Mouse (Mus musculus): ENCODE data around the gene Slamf6. TPM values are rescaled to one million over a fixed set of nuclear protein-coding genes. Genes with fewer than 3 reads are reported as not detected.

The Slamf6 gene
- polyA plus RNA-seq, 1 experiment from 2014 or later: not detected

GRCm38 (mm10) chr1:171983372-171984001 is 66.2 kb downstream of the Slamf6 start:
- H3K9me3 ChIP-seq (ENCODE audit: control insufficient read depth, low read length): no peaks in the 10 kb centered on the region
- H3K36me3 ChIP-seq (ENCODE audit: control insufficient read depth, insufficient read depth, low read length): no peaks in the 10 kb centered on the region
- H3K4me1 ChIP-seq (ENCODE audit: control insufficient read depth, insufficient read depth, low read depth, low read length): no peaks in the 10 kb centered on the region
- 79% methylated on average over 3 of the region's 3 CpGs for WGBS
- H3K9ac ChIP-seq (ENCODE audit: low read depth, low read length): no peak overlapping the region
- ATAC-seq: no peak
- no peak overlapping the region for H3K27ac ChIP-seq (ENCODE audit: low read depth, low read length)
- no peak overlapping the region for H3K4me2 ChIP-seq (ENCODE audit: low read length)
- no peak overlapping the region for H3K4me3 ChIP-seq (ENCODE audit: low read length)
- no peaks in the 10 kb centered on the region for H3K27me3 ChIP-seq (replicated peaks; ENCODE audit: control insufficient read depth, insufficient read depth, low read length)

DNA sequence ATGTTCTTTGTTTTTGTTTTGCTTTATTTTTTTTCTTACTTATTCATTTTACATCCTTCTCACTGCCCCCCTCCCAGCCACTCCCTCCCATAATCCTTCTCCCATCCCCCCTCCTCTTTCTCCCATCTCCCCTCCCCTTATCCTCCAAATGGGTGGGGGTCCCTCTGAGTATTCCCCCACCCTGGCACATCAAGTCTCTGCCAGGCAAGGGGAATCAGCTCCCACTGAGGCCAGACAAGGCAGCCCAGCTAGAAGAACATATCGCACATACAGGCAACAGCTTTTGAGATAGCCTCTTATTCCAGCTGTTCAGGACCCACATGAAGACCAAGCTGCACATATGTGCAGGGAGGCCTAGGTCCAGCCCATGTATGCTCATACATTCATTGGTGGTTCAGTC is 66.8 kb downstream of the Slamf6 start:
- Histone ChIP-seq H3K27ac (ENCODE audit: low read depth, low read length) (no peak overlapping the region), H3K9me3 (ENCODE audit: control insufficient read depth, low read length) (peaks cover 3% of the 10 kb centered on the region; the same call in 1 of the 2 replicates), H3K36me3 (ENCODE audit: control insufficient read depth, insufficient read depth, low read length) (no peaks in the 10 kb centered on the region), H3K4me1 (ENCODE audit: control insufficient read depth, insufficient read depth, low read depth, low read length) (no peaks in the 10 kb centered on the region), H3K27me3 (replicated peaks; ENCODE audit: control insufficient read depth, insufficient read depth, low read length) (no peaks in the 10 kb centered on the region), H3K4me2 (ENCODE audit: low read length) (no peak overlapping the region), H3K9ac (ENCODE audit: low read depth, low read length) (no peak overlapping the region), H3K4me3 (ENCODE audit: low read length) (no peak overlapping the region)
- ATAC-seq: no peak
- 96% methylated on average over 1 of the region's 1 CpGs for WGBS

DNA sequence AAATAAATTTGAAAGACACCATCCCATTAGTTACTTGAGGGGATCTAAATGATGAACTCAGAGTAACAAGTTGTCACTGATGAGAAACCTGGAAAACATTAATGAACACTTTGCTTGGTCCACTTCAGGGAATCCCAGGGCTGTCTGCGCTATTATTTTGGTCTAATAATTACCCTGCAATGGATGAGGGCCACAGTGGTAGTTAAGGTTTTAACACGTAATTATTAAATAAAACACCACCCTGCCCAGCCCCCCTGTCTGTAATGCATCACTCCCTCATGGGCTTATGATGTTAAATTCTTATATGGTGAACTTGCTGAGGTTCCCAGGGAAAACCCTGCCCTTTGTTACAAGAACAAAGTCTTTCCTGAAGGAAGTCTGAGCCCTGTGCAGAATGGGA is 74.6 kb downstream of the Slamf6 start:
- no peak for ATAC-seq
- Histone ChIP-seq H3K4me3 (ENCODE audit: low read length) (no peak overlapping the region), H3K4me2 (ENCODE audit: low read length) (no peak overlapping the region)

GRCm38 (mm10) chr1:171992901-171993530 is 75.7 kb downstream of the Slamf6 start:
- no peak overlapping the region for H3K27ac ChIP-seq (ENCODE audit: low read depth, low read length)
- H3K36me3 ChIP-seq (ENCODE audit: control insufficient read depth, insufficient read depth, low read length): no peaks in the 10 kb centered on the region
- no peaks in the 10 kb centered on the region for H3K27me3 ChIP-seq (replicated peaks; ENCODE audit: control insufficient read depth, insufficient read depth, low read length)
- H3K9me3 ChIP-seq (ENCODE audit: control insufficient read depth, low read length): peaks cover 3% of the 10 kb centered on the region; the same call in 1 of the 2 replicates
- ATAC-seq: no peak
- no peaks in the 10 kb centered on the region for H3K4me1 ChIP-seq (ENCODE audit: control insufficient read depth, insufficient read depth, low read depth, low read length)
- H3K9ac ChIP-seq (ENCODE audit: low read depth, low read length): no peak overlapping the region
- whole genome bisulfite sequencing: 83% methylated on average over 4 of the region's 4 CpGs
- H3K4me2 ChIP-seq (ENCODE audit: low read length): no peak overlapping the region
- no peak overlapping the region for H3K4me3 ChIP-seq (ENCODE audit: low read length)

More for the DNA sequence above, 74.6 kb downstream of the Slamf6 start:
- WGBS: 85% methylated on average over 2 of the region's 2 CpGs
- Histone ChIP-seq H3K4me1 (ENCODE audit: control insufficient read depth, insufficient read depth, low read depth, low read length) (no peaks in the 10 kb centered on the region), H3K9ac (ENCODE audit: low read depth, low read length) (no peak overlapping the region), H3K36me3 (ENCODE audit: control insufficient read depth, insufficient read depth, low read length) (no peaks in the 10 kb centered on the region), H3K27ac (ENCODE audit: low read depth, low read length) (no peak overlapping the region), H3K9me3 (ENCODE audit: control insufficient read depth, low read length) (peaks cover 3% of the 10 kb centered on the region; the same call in 1 of the 2 replicates), H3K27me3 (replicated peaks; ENCODE audit: control insufficient read depth, insufficient read depth, low read length) (no peaks in the 10 kb centered on the region)

DNA sequence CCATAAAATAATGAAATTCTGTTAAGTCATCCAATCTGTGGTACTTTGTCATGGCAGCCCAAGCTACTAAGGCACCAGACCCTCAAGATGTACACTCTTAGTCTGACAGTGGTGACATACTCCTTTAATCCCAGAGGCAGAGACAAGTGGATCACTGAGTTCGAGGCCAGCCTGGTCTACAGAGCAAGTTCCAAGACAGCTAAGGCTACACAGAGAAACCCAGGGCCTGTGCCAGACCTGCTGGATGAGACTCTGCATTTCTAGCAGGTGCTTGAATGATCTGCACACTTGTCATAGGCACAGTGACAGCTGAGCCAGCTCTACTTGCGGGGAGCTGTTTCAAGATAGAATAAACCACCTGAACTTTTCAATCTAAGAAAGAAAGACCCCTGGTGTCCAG is 77.2 kb downstream of the Slamf6 start:
- Histone ChIP-seq H3K27me3 (replicated peaks; ENCODE audit: control insufficient read depth, insufficient read depth, low read length) (no peaks in the 10 kb centered on the region), H3K36me3 (ENCODE audit: control insufficient read depth, insufficient read depth, low read length) (no peaks in the 10 kb centered on the region), H3K27ac (ENCODE audit: low read depth, low read length) (no peak overlapping the region), H3K4me3 (ENCODE audit: low read length) (no peak overlapping the region), H3K4me1 (ENCODE audit: control insufficient read depth, insufficient read depth, low read depth, low read length) (no peaks in the 10 kb centered on the region), H3K9ac (ENCODE audit: low read depth, low read length) (no peak overlapping the region), H3K4me2 (ENCODE audit: low read length) (no peak overlapping the region), H3K9me3 (ENCODE audit: control insufficient read depth, low read length) (no peaks in the 10 kb centered on the region)
- WGBS: 86% methylated on average over 2 of the region's 2 CpGs
- ATAC-seq: no peak

DNA sequence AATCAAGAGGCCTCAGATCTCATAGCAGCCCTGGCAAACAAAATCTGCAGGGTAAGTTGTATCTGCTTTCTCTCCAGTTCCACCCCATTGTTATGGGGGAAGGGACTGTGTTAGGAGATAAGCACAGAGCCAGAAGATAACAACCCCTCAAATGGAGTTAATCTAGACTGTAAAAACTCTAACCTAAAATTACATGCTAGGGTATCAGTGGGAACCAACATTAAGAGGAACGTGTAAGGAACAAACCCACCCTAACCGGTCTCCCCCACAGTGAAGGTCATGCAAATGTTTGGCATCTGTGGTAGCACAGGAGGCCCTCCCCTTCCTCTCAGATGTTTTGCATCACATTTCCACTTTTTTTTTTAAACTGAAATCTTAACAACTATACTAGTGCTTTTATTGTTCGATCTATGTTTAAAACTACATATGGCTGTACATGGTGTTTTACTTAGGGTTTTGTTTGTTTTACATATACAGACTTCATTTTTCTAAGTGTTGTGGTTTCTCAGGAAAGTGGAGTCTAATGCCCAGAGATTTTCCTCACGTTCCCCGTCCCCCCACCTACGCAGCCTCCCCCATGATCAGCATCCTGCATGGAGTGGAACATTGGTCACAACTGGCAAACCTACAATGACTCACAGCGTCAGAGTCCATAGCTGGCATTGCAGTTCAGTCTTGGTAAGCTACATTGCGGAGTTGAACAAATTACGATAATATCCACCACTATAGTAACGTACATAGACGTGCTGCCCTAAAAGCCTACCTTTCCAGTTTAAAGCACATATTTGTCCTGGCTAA is 77.8 kb downstream of the Slamf6 start:
- no peaks in the 10 kb centered on the region for H3K36me3 ChIP-seq (ENCODE audit: control insufficient read depth, insufficient read depth, low read length)
- no peak overlapping the region for H3K9ac ChIP-seq (ENCODE audit: low read depth, low read length)
- no peaks in the 10 kb centered on the region for H3K9me3 ChIP-seq (ENCODE audit: control insufficient read depth, low read length)
- no peak overlapping the region for H3K4me2 ChIP-seq (ENCODE audit: low read length)
- no peak for ATAC-seq
- WGBS: 87% methylated on average over 11 of the region's 11 CpGs
- no peaks in the 10 kb centered on the region for H3K27me3 ChIP-seq (replicated peaks; ENCODE audit: control insufficient read depth, insufficient read depth, low read length)
- no peaks in the 10 kb centered on the region for H3K4me1 ChIP-seq (ENCODE audit: control insufficient read depth, insufficient read depth, low read depth, low read length)
- H3K27ac ChIP-seq (ENCODE audit: low read depth, low read length): no peak overlapping the region
- H3K4me3 ChIP-seq (ENCODE audit: low read length): no peak overlapping the region

- 74% methylated on average over 7 of the region's 7 CpGs for WGBS
These were observed 79.4 kb downstream of the Slamf6 start for GRCm38 (mm10) chr1:171996701-171997100.

DNA sequence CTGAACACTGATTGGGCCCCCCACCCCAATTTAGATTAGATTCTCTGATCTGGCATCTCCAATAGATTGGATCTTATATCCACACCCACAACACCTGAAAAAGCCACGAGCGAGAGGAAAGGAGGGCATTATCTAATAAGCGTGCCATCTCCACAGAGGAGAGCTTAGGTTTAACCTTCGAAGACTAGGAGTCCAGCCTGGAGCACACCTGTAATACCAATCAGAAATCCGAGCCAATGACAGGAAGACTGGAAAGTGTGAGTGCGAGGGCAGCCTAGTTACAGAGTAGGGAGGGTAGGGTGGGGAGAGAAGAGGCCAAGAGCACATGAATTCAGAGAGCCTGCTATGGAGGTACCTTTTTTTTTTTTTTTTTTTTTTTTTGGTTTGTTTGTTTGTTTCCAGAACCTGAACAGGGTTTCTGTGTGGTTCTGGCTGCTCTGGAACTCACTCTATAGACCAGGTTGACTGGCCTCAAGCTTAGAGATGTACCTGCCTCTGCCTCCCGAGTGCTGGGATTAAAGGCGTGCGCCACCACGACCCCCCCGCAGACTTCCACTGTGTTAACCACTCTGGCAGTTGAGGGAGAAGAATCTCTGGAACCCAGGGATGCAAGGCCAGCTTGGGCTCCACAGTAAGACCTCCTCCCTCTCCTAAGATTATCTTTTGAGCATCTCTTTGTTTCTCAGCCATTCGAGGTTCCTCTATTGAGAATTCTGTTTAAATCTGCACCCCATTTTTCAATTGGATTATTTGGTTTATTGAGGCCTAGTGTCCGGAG is 81.7 kb downstream of the Slamf6 start:
- 93% methylated on average over 13 of the region's 13 CpGs for WGBS
- H3K4me1 ChIP-seq (ENCODE audit: control insufficient read depth, insufficient read depth, low read depth, low read length): peaks cover 7% of the 10 kb centered on the region
- no peak for ATAC-seq

More at GRCm38 (mm10) chr1:171996701-171997100, 79.4 kb downstream of the Slamf6 start:
- Histone ChIP-seq H3K27me3 (replicated peaks; ENCODE audit: control insufficient read depth, insufficient read depth, low read length) (no peaks in the 10 kb centered on the region), H3K4me3 (ENCODE audit: low read length) (no peak overlapping the region), H3K9me3 (ENCODE audit: control insufficient read depth, low read length) (no peaks in the 10 kb centered on the region), H3K4me2 (ENCODE audit: low read length) (no peak overlapping the region), H3K4me1 (ENCODE audit: control insufficient read depth, insufficient read depth, low read depth, low read length) (peaks cover 6% of the 10 kb centered on the region), H3K27ac (ENCODE audit: low read depth, low read length) (no peak overlapping the region), H3K36me3 (ENCODE audit: control insufficient read depth, insufficient read depth, low read length) (no peaks in the 10 kb centered on the region), H3K9ac (ENCODE audit: low read depth, low read length) (no peak overlapping the region)
- no peak for ATAC-seq

More for the DNA sequence above, 81.7 kb downstream of the Slamf6 start:
- H3K9ac ChIP-seq (ENCODE audit: low read depth, low read length): no peak overlapping the region
- no peak overlapping the region for H3K4me3 ChIP-seq (ENCODE audit: low read length)
- H3K27me3 ChIP-seq (replicated peaks; ENCODE audit: control insufficient read depth, insufficient read depth, low read length): no peaks in the 10 kb centered on the region
- no peak overlapping the region for H3K4me2 ChIP-seq (ENCODE audit: low read length)
- H3K9me3 ChIP-seq (ENCODE audit: control insufficient read depth, low read length): no peaks in the 10 kb centered on the region
- peaks cover 5% of the 10 kb centered on the region; the same call in 1 of the 2 replicates for H3K36me3 ChIP-seq (ENCODE audit: control insufficient read depth, insufficient read depth, low read length)
- no peak overlapping the region for H3K27ac ChIP-seq (ENCODE audit: low read depth, low read length)

Measured in hindbrain, embryonic 16.5 days (tissue).